Mouse (Mus musculus) olfactory bulb, adult 2 months (tissue): ENCODE data around the gene Akip1.

Experiments used
- CTCF ChIP-seq: fragments of 200-500 bp; IDR thresholded peaks from 2 replicates; pipeline ENCODE4 v1.5.1; 2012; ENCODE audit warnings: low read depth, mild to moderate bottlenecking, low read length, moderate library complexity; ENCODE audit not compliant: insufficient read depth
- POLR2A ChIP-seq: fragments of 200-500 bp; IDR thresholded peaks from 2 replicates; pipeline ENCODE4 v1.6.1; 2012; ENCODE audit warnings: mild to moderate bottlenecking, low read depth, low read length, moderate library complexity; ENCODE audit not compliant: insufficient read depth

- TF ChIP-seq CTCF: no peak
- no peak for TF ChIP-seq POLR2A
Measured at GRCm38 (mm10) chr7:109751427-109752007, 48.0 kb downstream of the Akip1 start.
